8 mouse cellular contexts compared by ENCODE assay signal in the genomic region with DNA sequence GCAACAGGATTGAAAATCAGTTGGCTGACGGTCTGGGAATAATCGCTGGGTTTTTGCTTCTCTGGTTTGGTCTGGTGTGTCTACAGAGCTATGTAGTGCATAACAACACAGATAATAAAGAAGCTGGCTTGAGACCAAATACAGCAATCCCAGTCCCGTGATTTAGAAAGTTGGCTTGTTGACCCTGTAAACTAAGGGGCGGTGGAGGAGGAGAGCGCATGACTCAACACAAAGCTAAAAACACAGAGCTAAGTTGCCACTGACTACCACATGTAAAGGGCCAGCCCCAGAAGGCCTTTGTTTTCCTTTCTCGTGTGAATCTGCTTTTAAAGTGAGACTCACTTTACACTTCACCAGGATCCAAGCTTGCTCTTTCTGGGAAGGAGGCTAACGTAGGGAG. TPM values are rescaled to one million over a fixed set of nuclear protein-coding genes. Genes with fewer than 3 reads are reported as not detected.
DNase-seq lines count a peak whose midpoint lies in the region; ATAC-seq and TF ChIP-seq lines count a peak whose summit lies in the region.
"Had no signal": no experiment of that assay in that cellular context is flagged by ENCODE, and none has a peak within 500 bp of the region (broad histone marks: within the 10 kb centered on the region; RNA-seq: fewer than 3 reads in every experiment).

No protein-coding gene starts in this region.

- peaks cover 7 to 11% of the 10 kb centered on the region in 2 experiments; a peak in 3 of 4 replicates for H3K4me1 ChIP-seq in ES-E14 (ENCODE audit: control insufficient read depth in 2 of 2, insufficient read depth in 2 of 2, low read length in 2 of 2, poor library complexity in 1 of 2)
- H3K4me1 ChIP-seq in kidney, embryonic 15.5 days, result peaks cover 26% of the 10 kb centered on the region
- peaks cover 6% of the 10 kb centered on the region for H3K4me1 ChIP-seq in midbrain, embryonic 15.5 days

- peak; percentile 80 for DNase-seq in 3T3-L1 (ENCODE audit: low read depth, low spot score)
- no peak for DNase-seq in ES-E14 (ENCODE audit: low read depth, low spot score)
- peak; percentile 88 to 89 for DNase-seq in heart, adult 18-20 months
- no peak for DNase-seq in cerebellum, adult 9-10 months

- no peaks in the 10 kb centered on the region for H3K9me3 ChIP-seq in ES-E14 (ENCODE audit: control insufficient read depth, insufficient read depth, low read depth, low read length)
- no peaks in the 10 kb centered on the region for H3K9me3 ChIP-seq in kidney, embryonic 15.5 days (replicated peaks)
- H3K9me3 ChIP-seq in midbrain, embryonic 15.5 days, result no peaks in the 10 kb centered on the region

- no peaks in the 10 kb centered on the region for H3K27me3 ChIP-seq in kidney, embryonic 15.5 days
- no peaks in the 10 kb centered on the region for H3K27me3 ChIP-seq in midbrain, embryonic 15.5 days (replicated peaks)

- no peak overlapping the region for H3K27ac ChIP-seq in ES-E14 (ENCODE audit: insufficient read depth, low read depth, low read length, poor library complexity, severe bottlenecking)
- peak overlapping the region; percentile 76 for H3K27ac ChIP-seq in kidney, embryonic 15.5 days
- peak overlapping the region; percentile 43; the same call in 1 of the 2 replicates for H3K27ac ChIP-seq in midbrain, embryonic 15.5 days

- H3K36me3 ChIP-seq in ES-E14 (ENCODE audit: control insufficient read depth, insufficient read depth, low read length, poor library complexity, severe bottlenecking), result no peaks in the 10 kb centered on the region
- no peaks in the 10 kb centered on the region for H3K36me3 ChIP-seq in kidney, embryonic 15.5 days
- no peaks in the 10 kb centered on the region for H3K36me3 ChIP-seq in midbrain, embryonic 15.5 days (replicated peaks)

- H3K9ac ChIP-seq in ES-E14 (ENCODE audit: insufficient read depth, low read depth, low read length, poor library complexity, severe bottlenecking), result no peak overlapping the region
- no peak overlapping the region for H3K9ac ChIP-seq in kidney, embryonic 15.5 days
- no peak overlapping the region for H3K9ac ChIP-seq in midbrain, embryonic 15.5 days

- in situ Hi-C loops in ES-E14 (cut with MboI; ENCODE audit: low sequenced_read_pairs in 2 of 2, unreplicated experiment in 2 of 2), result no loop called here

- WGBS in kidney, embryonic 15.5 days, result 28% methylated on average over 7 of the region's 7 CpGs
- WGBS in midbrain, embryonic 15.5 days, result 52% methylated on average over 7 of the region's 7 CpGs

- H3K4me2 ChIP-seq in kidney, embryonic 15.5 days, result no peak overlapping the region
- H3K4me2 ChIP-seq in midbrain, embryonic 15.5 days, result no peak overlapping the region

- no peak overlapping the region for H3K4me3 ChIP-seq in ES-E14 (ENCODE audit: insufficient read depth in 1 of 2, low read depth in 1 of 2, low read length in 2 of 2, poor library complexity in 1 of 2, severe bottlenecking in 1 of 2)
- H3K4me3 ChIP-seq in kidney, embryonic 15.5 days (replicated peaks), result no peak overlapping the region
- H3K4me3 ChIP-seq in midbrain, embryonic 15.5 days, result no peak overlapping the region
- H3K4me3 ChIP-seq: erythroblast, embryonic 14.5 days had no signal

- ATAC-seq in kidney, embryonic 15.5 days (replicated peaks; ENCODE audit: low FRiP score), result no peak
- ATAC-seq in midbrain, embryonic 15.5 days (replicated peaks), result no peak
- ATAC-seq in megakaryocyte, adult 5-6 weeks (ENCODE audit: poor library complexity, severe bottlenecking), result no peak

TF ChIP-seq in ES-E14, 5 proteins besides CTCF, POLR2A, EP300 and RAD21:
- TF ChIP-seq HCFC1 (IDR thresholded peaks at IDR 0.05; ENCODE audit: borderline replicate concordance, insufficient read depth, low read length), result no peak
- no peak for TF ChIP-seq ZNF384 (IDR thresholded peaks at IDR 0.05; ENCODE audit: low read depth, low read length)
- no peak for TF ChIP-seq CHD2 (IDR thresholded peaks at IDR 0.05; ENCODE audit: low read depth, low read length)
- no peak for TF ChIP-seq ZC3H11A (IDR thresholded peaks at IDR 0.05; ENCODE audit: borderline replicate concordance, low read depth, low read length)
- peak; percentile 36; the same call in 1 of the 2 replicates for TF ChIP-seq MAFK (IDR thresholded peaks at IDR 0.05; ENCODE audit: insufficient read depth, low read depth, low read length)

RNA-seq across cellular contexts. Expression of a gene that starts 3.5 kb away (rescaled TPM):
- 97.7 and 159 TPM in 2 replicates for total RNA-seq in ES-E14 (2012; rRNA removed)
- total RNA-seq in heart, adult 18-20 months (2021), result 100 to 1,000 TPM; 736 to 802 TPM
- 910 and 925 TPM in 2 replicates for polyA plus RNA-seq in kidney, embryonic 15.5 days (2015; fragmentation: Nextera tagmentation; extraction: Ambion mirVana)
- 590 and 626 TPM in 2 replicates for polyA plus RNA-seq in midbrain, embryonic 15.5 days (2015; fragmentation: Nextera tagmentation; extraction: Ambion mirVana)
- total RNA-seq in megakaryocyte, adult 5-6 weeks (2015), result 2,082 and 2,200 TPM in 2 replicates
- total RNA-seq in megakaryocyte, adult 5-6 weeks (2017), result 1,839 and 1,925 TPM in 2 replicates

Comparison
In these comparisons a context has a peak if more than half of its experiments do, and no peak if none do; other contexts are left out.
1. DNase-seq: peak in 3T3-L1 (single experiment) and heart, adult 18-20 months (2 of 2); none in ES-E14 (single experiment) and cerebellum, adult 9-10 months (single experiment).